Mouse (Mus musculus): ENCODE results near the gene Rfx2.

Rfx2 gene

DNA sequence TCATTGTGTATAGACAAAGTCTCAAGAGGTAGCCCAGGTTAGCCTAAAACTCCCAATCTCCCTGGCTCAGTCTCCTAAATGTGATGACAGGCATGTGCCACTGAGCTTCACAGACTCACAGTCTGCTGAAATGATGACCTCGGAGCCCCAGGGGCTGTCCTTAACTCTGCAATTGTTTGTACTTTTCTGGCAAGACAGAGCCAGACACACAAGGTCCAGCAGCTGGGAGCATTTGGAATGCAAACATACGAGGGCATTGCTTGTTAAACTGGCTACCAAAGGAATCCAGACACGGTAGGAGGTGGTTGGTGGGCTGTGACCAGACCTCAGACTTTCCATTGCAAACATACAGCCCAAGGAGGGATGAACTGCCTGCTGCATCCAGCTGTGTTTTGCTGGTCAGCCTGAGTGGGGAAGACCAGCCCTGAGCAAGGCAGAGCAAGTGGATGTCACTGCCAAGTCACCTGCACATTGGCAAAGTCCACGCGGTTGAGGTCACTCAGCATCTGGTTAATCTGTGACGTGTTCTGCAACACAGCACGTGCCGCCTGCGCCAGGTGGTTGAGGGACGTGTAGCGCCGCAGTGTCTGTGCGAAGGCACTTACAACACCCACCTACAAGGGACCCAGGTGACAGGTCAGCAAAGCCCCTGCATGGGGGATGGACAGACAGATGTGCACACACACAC, 50.4 kb downstream of the Rfx2 start:
- no peak for DNase-seq (ENCODE audit: low spot score)

DNA sequence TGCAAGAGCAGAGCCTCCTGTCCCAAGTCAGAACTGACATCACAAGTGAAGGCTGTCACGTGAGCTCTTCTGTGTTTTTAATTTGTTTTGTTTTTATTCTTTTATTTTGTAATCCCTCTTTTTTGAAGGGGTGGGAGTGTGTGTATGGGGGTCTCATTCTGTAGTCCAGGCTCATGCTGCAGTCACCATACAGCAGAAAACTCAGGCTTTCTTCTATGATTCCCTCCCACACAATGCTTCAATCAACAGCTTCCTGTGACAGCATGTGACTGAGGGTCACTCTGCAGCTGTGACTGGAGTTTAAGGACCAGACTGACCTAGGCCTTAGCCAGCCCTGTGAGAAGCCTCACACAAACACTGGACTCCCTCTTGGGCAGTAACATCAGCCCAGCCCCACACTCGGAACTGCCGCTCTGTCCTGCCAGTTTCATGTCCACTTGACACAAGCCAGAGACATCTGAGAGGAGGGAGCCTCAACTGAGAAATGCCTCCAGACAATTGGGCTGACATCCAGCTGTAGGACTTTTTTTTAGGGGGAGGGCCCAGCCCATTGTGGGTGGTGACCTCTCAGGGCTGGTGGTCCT, 51.9 kb downstream of the Rfx2 start:
- no peak for DNase-seq (ENCODE audit: low spot score)

DNA sequence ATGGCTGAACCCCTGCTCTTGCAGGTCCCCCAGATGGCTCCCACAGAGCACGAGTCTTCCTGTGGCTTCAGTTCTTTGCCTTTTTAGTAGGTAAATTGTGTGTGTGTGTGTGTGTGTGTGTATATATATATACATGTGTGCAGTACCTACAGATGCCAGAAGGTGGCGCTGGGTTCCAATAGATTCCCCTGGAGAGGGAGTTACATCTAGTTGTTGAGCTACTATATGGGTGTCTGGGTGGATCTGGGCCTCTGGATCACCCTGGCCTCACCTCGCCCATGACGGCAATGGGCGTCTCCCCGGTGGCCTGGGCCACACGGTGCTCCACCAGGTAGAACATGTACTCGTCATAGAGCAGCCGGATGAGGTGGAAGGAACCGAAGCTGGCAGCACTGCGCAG, 53.2 kb downstream of the Rfx2 start:
- DNase-seq (ENCODE audit: low spot score), result peak; percentile 66

DNA sequence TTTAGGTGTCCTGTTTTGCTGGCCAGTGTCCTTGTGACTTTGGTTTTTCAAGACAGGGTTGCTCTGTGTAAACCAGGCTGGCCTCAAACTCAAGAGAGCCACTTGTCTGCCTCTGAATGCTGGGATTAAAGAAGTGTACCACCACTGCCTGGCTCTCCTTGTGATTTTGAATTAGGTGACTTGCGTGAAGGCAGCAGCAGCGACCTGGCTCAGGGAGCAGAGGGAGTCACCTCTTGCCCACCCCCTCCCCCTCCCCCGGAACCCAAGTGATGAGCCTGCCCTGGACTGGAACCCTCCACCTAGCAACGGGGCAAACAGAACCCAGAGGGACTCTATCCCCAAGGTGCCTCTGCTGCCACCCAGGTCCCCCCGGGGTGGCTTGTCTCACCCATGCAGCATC, 60.9 kb downstream of the Rfx2 start, which contains the start of gene Prr22:
TSS of gene Prr22 (plus strand) at position 301 of the 400 bp plus-strand sequence.
- DNase-seq (ENCODE audit: low spot score), result no peak

DNA sequence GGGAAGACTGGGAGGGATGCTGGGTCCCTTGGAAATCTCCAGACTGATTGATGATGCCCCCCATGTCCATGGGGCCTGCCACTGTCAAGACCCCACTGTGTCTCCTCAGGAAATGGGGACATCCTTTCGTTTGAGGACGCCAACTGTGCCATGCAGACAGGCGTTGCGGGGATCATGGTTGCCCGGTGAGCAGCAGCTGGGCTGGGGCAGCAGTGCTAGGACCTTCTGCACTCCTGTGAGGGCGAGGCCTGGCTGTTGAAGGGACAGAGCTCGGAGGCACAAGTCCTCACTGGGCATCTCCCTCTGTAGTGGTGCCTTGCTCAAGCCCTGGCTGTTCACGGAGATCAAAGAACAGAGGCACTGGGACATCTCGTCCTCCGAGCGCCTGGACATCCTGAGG, 61.9 kb downstream of the Rfx2 start:
- DNase-seq (ENCODE audit: low spot score), result no peak

DNA sequence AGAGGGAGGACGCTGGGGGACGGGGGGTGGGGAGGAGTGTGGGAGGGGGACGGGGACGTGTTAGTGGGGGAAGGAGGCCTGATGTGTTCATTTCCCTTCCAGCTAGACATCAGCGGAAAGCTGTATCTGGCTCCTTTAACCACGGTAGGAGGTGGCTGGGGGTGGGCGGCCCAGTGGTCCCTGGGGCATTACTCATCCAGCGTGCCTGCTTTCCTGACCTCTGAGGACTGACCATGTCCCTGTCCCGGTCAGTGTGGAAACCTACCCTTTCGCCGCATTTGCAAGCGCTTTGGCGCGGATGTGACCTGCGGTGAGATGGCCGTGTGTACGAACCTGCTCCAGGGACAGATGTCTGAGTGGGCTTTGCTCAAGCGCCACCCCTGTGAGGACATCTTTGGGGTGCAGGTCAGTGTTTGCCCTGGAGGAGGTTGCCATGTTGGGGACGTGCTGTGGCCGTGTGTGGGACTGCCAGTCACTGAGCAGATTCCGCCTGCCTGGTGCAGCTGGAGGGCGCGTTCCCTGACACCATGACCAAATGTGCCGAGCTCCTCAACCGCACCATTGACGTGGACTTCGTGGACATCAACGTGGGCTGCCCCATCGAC, 63.2 kb downstream of the Rfx2 start:
- DNase-seq (ENCODE audit: low spot score), result no peak

DNA sequence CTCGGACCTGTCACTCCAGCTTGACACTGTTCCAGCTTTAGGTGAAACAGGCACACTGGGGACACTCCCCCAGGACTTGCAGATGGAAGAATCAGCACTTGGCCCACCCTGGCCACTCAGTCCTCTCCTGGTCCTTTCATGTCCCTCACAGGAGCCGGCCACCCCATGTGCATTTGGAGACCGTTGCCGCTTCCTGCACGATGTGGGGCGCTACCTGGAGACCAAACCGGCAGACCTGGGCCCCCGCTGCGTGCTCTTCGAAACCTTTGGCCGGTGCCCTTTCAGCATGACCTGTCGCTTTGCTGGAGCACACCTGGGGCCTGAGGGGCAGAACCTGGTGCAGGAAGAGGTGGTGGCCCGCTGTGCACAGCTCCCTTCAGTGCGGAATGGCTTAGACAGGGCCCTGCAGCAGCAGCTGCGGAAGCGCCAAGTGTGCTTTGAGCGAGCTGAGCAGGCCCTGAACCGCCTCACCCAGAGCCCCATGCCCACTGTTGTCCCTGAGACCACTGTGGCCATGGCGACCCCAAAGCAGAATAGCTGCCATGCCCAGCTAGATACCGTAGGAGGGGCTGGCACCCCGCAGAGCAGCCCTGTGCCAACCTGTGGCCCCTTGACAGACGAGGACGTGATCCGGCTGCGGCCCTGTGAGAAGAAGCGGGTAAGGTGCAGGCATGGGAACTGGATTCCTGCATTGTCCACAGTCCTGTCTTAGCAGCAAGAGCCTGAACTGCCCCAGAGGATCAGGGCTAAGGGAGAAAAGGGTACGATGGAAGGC, 64.0 kb downstream of the Rfx2 start:
- no peak for DNase-seq (ENCODE audit: low spot score)

DNA sequence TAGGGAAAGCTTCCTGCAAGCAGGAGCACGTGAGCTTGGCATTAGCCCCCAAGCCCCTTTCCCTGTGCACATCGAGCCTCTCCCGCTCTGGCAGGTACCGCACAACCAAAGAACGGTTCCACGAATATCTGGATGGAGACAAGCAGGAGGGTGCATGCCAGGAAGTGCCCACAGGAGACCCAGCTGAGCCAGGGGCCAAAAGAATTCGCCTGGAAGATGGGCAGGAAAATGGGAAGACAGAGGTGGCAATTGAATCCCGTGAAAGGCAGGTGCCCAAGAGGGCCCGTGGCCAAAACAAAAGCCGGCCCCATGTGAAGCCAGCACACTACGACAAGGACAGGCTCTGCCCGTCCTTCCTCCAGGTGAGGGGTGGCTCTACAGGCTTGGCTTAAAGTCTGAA, 65.4 kb downstream of the Rfx2 start:
- DNase-seq (ENCODE audit: low spot score), result no peak

DNA sequence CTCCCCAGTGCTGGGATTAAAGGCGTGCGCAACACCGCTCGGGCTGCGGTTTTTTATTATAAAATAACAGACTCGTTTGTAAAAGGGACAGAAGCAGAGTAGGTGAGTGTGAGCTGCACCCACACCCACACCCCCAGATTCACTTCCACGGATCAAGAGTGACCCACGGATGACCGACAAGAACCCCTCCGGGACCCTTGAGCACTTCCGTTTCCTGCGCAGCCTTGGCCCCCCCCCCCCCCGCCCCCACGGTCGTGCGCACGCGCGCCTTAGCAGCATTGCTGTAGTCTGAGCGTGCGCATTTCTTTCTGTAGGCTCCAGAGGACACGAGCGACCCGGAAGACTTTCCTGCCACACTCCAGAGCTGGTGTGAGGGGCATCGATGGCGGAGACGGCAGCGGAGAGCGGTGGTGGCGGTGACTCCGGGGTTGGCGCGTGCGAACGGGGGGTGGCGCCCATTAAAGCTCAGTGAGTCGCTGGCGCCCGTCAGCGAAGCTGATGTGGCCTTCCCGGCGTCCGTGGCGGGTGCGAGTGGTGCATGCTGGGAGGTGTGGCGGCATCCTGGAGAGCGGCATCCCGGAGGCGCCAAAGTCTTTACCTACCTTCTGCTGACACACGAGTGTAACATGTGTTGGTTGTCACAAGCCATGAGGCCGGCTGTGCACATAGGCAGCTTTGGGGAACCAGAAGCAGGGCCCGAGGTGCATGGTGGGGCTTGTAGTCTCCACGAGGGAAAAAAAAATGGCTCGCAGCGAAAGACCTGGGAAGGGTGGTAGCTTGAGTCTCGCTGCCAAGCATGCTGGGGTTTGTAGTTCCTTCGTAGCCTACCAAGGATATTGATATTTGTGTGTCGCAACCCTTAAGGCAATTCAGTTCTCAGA, 66.1 kb downstream of the Rfx2 start, which contains the start of gene Dus3l:
TSS of gene Dus3l (plus strand) at position 284 of the 881 bp plus-strand sequence.
- DNase-seq (ENCODE audit: low spot score), result peak; percentile 86

DNA sequence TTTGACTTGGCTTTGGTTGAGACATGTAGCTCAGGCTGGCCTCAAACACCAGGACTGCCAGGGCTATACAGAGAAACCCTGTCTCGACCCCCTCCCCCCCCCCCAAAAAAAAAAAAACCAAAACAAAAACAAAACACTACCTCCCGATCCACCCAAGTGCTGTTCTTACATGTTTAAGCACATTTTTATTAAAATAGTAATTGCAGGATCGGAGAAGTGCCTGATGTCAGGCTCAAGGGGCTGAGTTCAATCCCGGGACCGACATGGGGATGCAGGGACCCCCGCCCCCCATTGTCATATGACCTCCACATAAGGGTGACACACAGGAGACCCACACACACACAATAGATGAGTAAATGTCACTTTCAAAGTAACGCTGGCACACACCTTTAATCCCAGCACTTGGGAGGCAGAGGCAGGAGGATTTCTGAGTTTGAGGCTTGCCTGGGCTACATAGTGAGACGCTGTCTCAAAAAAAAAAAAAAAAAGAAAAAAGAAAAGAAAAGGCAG, 67.0 kb downstream of the Rfx2 start:
- DNase-seq (ENCODE audit: low spot score), result no peak

DNA sequence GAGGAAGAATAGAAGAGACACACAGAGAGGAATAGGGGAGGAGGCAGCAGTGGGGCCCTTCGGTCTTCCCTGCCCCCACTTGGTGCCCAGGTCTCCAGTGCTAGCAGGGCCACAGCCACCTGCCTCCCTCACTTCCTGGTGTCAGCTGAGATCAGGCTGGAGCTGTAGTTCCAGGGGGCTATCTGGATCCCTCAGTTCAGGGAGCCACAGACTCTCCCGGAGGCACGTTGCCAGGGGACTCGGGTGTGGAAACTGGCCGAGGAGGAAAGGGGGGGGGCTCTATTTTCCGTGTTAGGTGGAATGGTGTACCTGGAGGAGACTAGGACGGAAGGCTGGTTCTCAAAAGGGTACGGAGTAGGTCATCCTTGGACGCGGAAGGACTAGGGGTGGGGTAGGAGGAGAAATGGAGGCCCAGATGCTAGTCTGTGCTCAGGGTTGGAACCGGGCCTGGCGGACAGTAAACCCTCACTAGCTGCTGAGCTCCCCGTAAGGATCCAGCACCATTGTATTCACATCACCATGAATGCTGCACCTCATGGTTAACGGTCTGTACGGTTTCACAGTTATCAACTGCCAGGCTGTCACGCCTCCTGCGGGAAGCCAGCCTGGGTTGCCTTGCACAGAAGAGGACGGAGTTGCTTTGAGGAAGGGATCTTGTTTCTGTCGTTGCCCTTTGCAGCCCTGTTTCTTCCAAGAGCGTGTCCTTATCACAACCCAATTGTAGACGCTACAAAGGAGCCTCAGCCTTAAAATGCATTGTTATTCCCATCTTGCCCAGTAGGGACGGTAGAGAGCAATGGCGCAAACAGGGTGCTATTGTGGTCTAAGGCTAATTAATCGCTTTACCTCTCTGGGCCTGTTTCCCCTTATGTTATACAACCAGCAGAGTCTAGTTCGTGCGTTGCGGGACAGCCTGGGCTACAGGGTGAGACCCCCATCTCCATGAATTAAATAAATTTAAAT, 67.8 kb downstream of the Rfx2 start:
- DNase-seq (ENCODE audit: low spot score), result peak; percentile 69

DNA sequence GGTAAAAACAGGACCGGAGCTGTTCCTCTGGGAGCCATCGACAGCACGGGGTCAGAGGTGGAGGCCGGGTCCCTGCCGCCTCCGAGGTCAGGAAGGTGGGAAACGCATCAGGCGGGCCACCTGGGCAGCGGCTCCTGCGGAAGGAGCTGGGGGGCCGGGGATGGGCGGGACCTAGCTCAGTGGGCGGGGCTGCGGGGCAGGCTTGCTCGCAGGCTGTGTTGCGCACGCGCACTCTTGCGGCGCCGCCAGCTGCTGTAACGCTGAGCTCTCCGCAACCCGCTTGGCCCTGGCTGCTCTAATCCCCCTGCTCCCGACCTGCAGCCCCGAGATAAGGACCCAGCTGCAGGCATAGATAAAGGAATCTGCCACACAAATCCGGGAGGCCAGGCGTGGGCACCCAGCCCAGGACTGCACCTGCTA, 68.8 kb downstream of the Rfx2 start:
- peak; percentile 95 for DNase-seq (ENCODE audit: low spot score)

DNA sequence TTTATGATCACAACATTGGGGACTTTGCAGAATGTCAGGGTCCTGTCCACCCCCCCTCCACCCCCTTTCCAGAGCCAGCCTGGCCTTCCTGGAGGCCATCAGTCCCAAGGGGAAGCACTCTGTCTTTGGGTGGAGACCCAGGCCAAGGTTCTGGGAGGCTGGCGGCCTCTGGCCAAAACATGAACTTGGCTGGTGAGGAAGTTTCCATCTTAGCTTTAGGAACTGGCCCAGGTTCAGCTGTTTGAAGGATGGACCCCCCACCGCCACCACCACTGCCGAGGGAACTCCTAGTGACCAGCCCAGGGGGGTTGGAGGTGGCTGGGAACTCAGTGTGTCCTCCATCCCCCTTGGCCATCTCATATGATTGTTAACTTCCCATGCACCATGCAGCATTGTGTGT, 69.7 kb downstream of the Rfx2 start:
- DNase-seq (ENCODE audit: low spot score), result no peak

DNA sequence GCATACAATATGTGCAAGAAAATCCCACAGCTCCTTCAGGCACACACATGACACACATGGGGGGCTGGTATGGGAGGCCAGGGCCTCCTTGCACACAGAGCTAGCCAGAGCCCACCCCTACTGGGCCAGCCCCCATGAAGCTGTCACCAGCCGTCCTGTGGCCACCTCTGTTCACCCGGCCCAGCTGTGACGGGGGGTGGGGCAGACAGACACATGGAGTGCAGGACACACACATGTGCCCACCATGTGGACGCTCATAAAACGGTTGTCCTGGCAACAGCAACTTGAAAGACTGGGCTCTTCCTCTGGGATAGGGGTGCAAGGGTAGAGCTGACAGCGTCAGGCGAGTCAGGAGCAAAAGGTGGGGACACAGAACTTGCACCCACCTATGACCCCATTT, 71.6 kb downstream of the Rfx2 start:
- DNase-seq (ENCODE audit: low spot score), result no peak

DNA sequence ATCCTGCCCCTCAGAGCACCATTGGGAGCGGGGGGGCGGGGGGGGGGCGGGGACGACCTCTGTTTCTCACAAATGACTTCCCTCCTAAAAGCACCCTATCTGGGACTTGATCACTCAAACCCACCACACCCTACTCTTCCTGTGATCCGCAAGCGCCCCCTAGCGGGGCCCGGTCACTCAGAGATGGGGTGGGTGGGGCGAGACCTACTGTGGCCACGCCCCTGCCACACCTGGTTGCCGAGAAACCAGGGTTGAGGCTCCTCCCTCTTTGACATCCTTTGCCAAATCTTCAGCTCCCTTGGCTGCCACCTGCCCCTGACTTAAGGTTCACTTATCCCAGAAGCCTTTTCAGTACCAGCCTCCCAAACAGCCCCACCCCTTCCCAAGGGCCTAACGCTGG, 72.7 kb downstream of the Rfx2 start:
- peak; percentile 89 for DNase-seq (ENCODE audit: low spot score)

DNA sequence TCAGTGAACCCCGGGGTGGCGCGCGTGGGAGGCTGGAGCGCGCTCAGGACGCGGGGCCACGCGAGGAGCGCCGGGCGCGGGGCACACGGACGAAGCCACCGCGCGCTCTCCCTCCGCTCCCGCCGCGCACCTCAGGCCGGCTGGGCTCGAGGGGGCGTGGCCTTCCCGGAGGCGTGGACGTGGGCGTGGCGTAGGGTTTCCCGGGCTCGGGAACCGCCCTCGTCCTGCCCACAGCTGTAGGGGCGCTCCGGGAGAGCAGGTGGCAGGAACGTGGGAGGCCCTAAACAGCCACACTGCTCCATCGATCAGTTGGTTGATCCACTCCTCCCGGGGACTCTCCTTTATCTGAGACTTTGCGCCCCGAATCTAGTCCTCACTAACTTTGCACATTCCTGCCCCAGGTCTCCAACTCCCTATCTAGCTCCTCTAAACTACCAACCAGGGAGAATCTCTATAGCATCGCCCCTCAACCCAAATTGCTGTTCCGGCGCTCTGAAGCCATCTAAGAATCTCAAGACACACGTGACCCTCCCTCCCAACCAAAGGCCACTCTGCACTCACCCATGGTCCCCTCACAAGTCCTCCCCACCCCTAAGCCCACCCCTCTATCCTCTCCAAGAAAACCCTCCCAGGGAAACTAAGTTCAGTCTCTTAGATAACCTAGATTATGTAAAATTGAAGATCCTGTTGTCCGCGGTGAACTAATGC, 73.2 kb downstream of the Rfx2 start, which contains the start of gene Nrtn:
TSS of gene Nrtn (minus strand) at position 115 of the 708 bp plus-strand sequence.
- peak; percentile 97 for DNase-seq (ENCODE audit: low spot score)

DNA sequence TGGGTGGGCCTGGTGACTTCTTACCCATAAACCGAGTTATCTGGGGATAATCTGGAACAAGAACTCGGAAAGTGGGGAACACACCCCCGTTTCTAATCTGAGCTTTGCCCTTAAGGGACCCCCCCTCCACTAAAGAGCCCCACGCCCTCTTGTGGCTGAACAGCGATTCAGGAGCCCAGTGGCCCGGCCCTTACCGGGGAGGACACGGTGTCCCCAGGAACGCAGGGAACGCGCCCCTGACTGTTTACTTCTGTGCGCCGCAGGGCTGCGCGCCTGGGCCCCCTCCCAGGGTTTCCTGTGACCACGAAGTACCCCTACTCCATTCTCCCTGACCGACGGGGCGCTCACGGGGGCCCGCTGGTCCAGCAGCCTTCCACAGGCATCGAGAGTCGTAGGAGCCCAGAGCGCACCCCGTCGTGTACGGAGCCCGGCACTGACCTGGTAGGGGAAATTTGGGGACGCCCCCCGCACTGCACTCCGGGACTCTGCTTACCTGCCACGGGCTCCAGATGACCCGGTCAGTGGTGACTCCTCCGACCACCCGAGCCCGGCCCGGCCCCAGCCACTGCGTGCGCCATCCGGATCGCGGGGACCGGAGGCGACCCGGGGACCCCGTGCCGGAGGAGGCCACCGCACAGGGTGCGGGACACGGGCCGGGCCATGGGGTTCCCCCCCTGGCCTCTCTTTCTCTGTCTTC, 74.0 kb downstream of the Rfx2 start:
- DNase-seq (ENCODE audit: low spot score), result peak; percentile 68

DNA sequence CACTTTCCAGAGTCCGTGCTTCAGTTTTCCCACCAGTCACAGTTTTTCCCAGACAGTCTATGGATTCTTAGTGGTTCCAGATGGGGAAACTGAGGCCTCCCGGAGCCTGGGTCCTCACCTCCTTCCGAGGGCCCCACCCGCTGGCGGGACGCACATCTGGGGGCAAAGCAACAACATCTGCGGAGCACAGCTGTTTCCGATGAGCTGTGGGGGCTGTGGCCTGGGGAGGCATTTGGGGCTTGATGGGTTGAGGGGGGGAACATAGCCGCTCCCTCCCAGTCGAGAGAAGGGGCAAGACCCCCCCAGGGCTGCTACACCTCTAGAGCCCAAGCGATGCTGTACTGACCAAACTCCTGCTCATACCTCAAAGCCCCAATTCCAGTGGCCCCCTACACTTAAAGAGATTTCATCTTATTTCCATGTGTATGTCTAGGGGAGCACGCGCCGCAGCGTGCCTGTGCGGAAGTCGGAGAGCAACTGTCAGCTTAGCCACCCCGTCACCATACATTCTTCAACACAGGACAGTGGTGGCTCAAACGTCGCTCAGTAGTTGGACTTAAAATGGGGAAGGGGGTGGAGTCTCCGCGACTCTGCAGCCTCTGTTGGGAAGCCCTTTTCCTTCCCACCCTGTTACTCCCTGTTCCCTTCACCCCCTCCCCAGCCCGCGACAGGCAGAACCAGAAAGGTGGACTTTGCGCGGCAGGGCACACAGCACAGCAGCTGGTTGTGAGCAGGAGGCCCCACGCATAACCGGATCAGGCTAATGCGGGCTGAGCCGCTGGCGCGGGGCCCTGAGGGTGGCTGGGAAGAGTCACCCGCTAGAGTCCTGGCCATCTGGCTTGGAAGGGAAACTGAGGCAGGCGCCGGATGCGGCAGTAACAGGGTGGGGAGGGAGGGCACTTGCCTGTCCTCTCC, 76.3 kb downstream of the Rfx2 start:
- DNase-seq (ENCODE audit: low spot score), result no peak

Measured in testis, postnatal 10 days (tissue).